Mouse (Mus musculus): Measurements from ENCODE around the gene Tmem183a.

The Tmem183a gene

GRCm38 (mm10) chr1:134361857-134362212, at the start of gene Tmem183a:
TSS of gene Tmem183a (minus strand) at chr1:134361979.
- peak; percentile 97 to 99 for DNase-seq

DNA sequence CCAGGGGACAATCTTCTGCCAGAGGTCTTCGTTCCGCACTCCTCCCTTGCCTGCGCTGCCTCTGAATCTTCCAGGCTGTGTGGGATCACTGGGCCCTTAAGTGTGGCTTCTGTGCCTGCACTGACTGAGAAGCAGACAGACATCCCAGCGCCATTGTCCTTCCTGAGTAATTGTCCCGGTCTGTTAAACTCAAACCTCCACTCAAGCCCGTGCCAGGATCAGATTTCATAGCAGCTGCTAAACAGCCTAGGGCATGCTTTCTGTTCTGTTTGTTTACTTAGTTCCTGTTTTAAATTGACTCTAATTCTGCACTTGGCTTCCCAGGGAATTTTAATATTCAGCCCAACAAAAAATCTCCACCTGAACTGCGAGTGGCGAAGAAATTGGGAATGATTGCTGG, 46.3 kb upstream of the Tmem183a start:
- peak; percentile 57 to 61 for DNase-seq

GRCm38 (mm10) chr1:134406414-134406771, 44.6 kb upstream of the Tmem183a start:
- no peak for DNase-seq

GRCm38 (mm10) chr1:134405509-134406413, 44.0 kb upstream of the Tmem183a start, which contains the start of gene Cyb5r1:
TSS of gene Cyb5r1 (plus strand) at chr1:134405559.
- peak; percentile 83 to 91 for DNase-seq

DNA sequence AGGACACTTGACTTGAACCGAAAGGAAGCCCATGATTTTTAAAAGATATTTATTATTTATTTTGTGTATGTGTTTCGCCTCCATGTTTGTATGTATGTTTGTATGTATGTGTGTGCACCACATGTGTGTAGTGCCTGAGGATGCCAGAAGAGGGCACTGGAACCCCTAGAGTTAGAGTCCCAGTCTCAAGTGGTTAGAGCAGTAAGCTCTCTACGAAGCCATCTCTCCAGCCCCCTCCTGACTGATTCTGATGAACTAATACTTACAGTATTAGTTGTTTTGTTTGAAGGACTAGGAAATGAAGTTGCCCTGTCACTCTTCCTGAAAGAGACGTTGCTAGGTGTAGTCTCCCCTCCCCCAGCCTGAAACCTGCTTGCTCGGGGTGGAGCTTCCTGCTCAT, 38.0 kb upstream of the Tmem183a start:
- no peak for DNase-seq

DNA sequence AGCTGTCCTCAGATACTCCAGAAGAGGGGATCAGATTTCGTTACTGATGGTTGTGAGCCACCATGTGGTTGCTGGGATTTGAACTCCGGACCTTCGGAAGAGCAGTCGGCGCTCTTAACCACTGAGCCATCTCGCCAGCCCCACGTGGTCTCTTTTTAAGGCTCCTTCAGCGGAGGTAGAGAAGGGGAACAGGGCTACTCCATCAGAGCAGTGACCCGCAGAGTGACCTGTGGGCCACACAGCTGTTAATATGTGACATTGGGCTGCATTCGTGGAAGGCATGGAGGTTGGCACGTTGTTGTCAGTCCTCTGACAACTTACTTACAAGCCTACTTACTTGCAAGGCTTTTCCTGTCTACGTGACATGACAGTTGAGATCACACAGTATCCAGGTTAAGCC, 36.4 kb upstream of the Tmem183a start:
- peak; percentile 38 to 52 for DNase-seq

GRCm38 (mm10) chr1:134393827-134394226, 32.0 kb upstream of the Tmem183a start:
- DNase-seq, result no peak

- no peak for DNase-seq
Observed at GRCm38 (mm10) chr1:134385666-134386065, 23.9 kb upstream of the Tmem183a start, which contains the start of gene 4933406M09Rik. TSS of gene 4933406M09Rik (plus strand) at chr1:134385940.

- no peak for DNase-seq
Observed at GRCm38 (mm10) chr1:134385176-134385575, 23.4 kb upstream of the Tmem183a start.

GRCm38 (mm10) chr1:134384581-134384980, 22.8 kb upstream of the Tmem183a start:
- DNase-seq, result no peak

DNA sequence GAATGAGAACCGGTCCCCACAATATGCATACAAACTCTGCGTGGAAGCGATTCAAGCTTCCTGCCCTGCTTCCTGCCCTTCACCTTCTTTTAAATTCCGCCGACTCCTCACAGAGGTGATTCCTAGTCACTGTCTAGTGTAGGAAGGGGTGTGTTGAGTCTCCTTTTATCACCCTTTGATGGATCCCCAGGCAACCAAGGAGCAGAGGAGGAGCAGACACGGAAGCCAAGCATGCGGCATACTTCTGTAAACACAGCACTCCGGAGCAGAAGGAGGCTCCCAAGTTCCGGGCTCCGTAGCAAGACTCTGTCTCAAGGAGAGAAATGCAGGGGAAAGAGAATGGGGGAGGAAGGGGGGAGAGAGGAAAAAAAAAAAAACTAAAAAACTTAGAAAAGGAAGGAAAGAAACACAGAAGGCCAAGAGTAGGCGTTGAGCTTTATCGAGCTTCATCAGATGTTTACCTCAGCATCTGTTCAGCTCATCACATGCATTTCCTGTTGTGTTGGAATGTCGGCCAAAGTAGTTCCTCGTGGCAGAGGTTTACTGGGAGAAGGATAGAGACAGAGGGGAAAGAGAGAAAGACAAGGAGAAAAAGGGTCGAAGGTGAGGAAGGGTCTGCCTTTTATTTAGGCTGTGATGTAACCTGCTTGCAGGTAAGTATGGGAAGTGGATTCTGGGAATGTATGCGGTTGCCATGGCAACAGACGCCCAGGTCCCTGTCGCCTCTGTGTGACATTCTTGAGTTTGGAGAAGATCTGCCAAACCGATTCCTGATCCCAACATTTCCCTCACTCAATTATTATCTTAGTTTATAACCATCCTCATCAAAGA, 20.2 kb upstream of the Tmem183a start:
- DNase-seq, result peak in 1 of 2 experiments; percentile 13

DNA sequence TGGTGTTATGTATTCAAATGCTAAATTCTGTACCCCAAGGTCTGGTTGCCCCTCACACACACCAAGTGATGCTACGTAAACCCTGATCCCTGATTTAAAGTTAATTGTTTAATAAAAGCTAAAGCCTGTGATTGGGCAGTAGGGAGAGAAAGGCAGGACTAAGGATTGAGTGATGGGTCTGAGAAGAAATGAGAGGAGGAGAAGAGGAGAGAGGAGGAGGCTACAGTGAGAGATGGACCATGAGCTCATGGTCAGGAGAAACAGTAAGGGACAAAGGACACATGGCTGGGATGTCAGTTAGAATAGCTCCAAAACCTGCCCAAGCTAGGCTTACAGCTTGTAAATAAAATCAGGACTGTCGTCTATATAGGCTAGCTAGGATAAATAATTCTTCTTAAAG, 19.3 kb upstream of the Tmem183a start:
- no peak for DNase-seq

DNA sequence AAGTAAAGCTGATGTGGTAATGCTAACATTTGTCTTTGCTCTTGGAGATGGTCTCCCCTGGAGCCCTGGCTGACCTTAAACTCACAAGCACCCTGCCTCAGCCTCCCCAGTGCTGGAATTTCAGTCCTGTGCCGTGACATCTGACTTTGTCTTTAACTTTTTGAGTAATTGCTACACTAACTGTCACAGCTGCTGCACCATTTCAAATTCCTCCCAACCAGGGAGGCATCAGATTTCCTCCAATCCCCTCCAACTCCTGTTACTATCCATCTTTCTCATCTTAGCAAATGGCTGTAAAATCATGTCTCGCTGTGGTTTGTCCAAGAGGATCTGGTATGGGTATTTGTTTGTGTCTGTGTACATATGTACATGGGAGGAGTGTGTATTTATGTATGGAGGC, 12.3 kb upstream of the Tmem183a start:
- DNase-seq, result no peak

DNA sequence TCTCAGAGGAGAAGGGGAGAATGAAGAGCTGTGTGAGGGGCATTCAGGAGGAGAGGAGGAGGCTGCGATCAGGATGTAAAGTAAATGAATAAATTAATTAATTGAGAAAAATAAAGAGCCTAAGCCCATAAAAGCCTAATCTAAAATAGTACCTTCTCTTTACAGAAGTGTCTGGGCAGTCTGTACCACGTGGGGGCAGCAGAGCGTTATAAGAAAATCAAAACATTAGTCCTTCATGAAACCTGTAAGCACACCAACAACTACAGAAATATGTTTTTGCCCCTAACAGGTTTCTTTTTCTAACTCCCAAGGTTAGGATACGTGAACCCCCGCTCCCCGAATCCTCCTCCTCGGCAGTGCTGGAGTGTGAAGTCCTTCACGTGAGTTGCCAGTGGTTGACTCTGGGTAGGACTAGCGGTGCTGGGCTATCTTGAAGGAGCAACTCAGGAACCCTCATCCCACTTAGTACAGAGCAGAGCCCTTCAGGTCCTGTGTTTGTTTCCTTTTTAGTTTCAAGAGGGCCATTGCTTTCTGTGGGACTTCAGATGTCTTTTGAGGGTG, 7.1 kb upstream of the Tmem183a start:
- DNase-seq, result peak; percentile 66 to 88

DNA sequence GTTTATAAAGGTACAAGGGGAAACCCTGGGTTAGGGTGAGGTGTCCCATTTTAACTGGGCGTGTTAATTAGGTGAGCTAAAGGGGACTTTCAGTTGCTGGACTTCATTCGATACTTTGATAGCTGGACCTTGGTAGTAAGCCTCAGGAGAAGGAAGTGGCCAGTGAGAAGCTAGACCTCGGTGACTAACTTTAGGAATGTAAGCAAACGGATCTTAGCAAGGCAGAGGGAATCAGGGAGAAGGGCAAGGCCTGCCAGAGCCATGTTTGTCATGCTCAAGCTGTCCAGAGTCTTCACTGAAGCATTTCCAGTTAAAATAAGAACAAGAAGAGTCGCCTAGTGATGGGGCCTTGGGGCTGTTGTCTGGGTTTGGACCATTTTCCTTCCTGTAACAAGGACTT, 3.7 kb upstream of the Tmem183a start:
- DNase-seq, result no peak

DNA sequence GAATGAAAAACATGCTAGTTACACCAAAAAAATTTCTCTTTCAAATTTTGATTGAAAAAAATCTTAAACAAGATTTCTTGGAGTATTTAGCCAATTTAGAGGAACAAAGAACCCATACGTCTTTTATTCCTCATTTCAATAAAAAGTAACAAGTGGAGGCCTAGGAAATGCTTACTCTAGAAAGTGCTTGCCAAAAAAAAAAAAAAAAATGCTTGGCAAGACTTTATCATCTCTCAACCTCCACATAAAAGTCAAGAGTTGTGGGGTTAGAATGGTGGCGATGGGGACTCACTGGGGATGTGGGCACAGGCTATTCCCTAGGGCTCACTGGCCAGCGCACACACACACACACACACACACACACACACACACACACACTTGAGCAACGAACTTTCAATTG, 1.4 kb upstream of the Tmem183a start:
- no peak for DNase-seq

GRCm38 (mm10) chr1:134361195-134361856, 453 bp downstream of the Tmem183a start:
- peak; percentile 2 to 16 for DNase-seq

- no peak for DNase-seq
Observed at GRCm38 (mm10) chr1:134360656-134361055, 1.1 kb downstream of the Tmem183a start.

DNA sequence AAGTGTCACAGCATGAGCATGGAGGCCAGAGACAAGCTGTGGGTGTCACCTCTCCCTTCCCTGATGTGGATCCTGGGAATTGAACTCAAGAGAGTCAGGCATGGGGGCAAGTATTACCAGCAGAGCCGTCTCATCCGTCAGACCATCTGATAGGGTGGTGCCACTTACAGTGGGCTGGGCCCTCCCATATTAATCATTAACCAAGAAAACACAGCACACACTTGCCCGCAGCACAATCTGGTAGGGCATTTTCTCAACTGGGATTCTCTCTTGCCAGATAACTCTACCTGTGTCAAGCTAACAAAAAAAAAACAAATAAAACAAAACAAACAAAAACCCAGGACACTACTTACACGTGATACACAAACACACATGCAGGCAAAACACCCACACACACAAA, 4.3 kb downstream of the Tmem183a start:
- peak; percentile 31 to 44 for DNase-seq

DNA sequence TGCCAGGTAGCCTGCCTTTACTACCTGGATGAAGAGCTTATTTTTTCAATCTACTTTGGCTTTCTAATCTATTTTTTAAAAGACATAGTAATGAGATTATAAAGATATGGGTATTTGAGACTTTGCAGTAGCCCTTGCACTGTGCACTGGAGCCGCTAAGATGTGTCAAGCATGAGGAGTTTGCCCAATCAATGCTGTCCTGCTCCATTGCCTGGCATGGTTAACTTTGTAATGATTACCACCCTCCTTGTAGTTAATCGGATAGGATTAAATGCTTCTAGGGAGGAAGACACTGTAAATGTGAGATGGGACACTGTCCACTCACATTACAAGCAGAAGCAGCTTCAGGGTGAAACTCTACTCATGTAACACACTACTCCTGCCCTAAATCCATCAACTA, 8.5 kb downstream of the Tmem183a start:
- peak; percentile 52 to 61 for DNase-seq

DNA sequence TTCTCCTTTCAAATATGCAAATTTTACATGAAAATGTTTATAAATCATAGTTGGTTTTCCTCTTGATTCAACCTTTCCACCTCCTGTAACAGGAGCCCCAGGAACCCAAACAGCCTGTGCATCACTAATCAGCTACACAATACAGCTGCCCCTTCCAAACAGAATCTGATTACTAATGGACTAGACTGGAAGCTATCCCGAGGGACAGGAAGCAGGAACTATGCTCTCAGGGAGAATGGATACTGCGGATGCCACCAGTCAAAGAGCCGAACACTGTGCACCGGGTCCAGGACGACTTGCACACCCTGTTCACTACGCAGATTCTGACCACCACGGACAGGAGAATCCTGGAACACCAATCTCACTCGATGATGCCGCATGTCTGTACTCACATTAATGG, 14.0 kb downstream of the Tmem183a start:
- DNase-seq, result no peak

- no peak for DNase-seq
Observed at GRCm38 (mm10) chr1:134345075-134345474, 16.7 kb downstream of the Tmem183a start.
